Mouse (Mus musculus): ENCODE results near the gene Atp2a2. TPM values are rescaled to one million over a fixed set of nuclear protein-coding genes. Genes with fewer than 3 reads are reported as not detected.
"Not testable (repeated sequence)": the region's sequence is repeated elsewhere in the genome, so short reads cannot be mapped to it uniquely, and the experiment has no call there.

Atp2a2 gene
- polyA plus RNA-seq, 1 experiment from 2014 or later = 41.2 TPM

- WGBS = 86% methylated on average over 5 of the region's 5 CpGs
Measured at GRCm38 (mm10) chr5:122486243-122486642, 15.8 kb downstream of the Atp2a2 start.

GRCm38 (mm10) chr5:122482733-122483391 is 19.2 kb downstream of the Atp2a2 start:
- Histone ChIP-seq H3K9ac (no peak overlapping the region), H3K27ac (no peak overlapping the region), H3K9me3 (no peaks in the 10 kb centered on the region), H3K4me2 (no peak overlapping the region), H3K36me3 (peaks cover 66% of the 10 kb centered on the region), H3K4me3 (no peak overlapping the region), H3K27me3 (no peaks in the 10 kb centered on the region), H3K4me1 (replicated peaks) (no peaks in the 10 kb centered on the region)
- 92% methylated on average over 6 of the region's 6 CpGs for WGBS
- ATAC-seq (ENCODE audit: low FRiP score) = no peak

More at GRCm38 (mm10) chr5:122486243-122486642, 15.8 kb downstream of the Atp2a2 start:
- not testable (repeated sequence) for H3K27ac ChIP-seq; H3K4me2 ChIP-seq; H3K4me3 ChIP-seq; H3K9ac ChIP-seq; H3K9me3 ChIP-seq; H3K4me1 ChIP-seq (replicated peaks); H3K27me3 ChIP-seq; ATAC-seq (ENCODE audit: low FRiP score)
- H3K36me3 ChIP-seq = peaks cover 81% of the 10 kb centered on the region

- Histone ChIP-seq H3K27me3 (no peaks in the 10 kb centered on the region), H3K9me3 (no peaks in the 10 kb centered on the region), H3K9ac (no peak overlapping the region), H3K36me3 (peaks cover 70% of the 10 kb centered on the region), H3K4me1 (replicated peaks) (no peaks in the 10 kb centered on the region), H3K27ac (no peak overlapping the region), H3K4me3 (no peak overlapping the region), H3K4me2 (no peak overlapping the region)
- ATAC-seq (ENCODE audit: low FRiP score) = no peak
- WGBS = 90% methylated on average over 5 of the region's 5 CpGs
Measured at GRCm38 (mm10) chr5:122481844-122482243, 20.2 kb downstream of the Atp2a2 start.

GRCm38 (mm10) chr5:122479131-122479530 is 22.9 kb downstream of the Atp2a2 start:
- Histone ChIP-seq H3K4me2 (no peak overlapping the region), H3K4me3 (no peak overlapping the region), H3K27me3 (no peaks in the 10 kb centered on the region), H3K9me3 (no peaks in the 10 kb centered on the region), H3K9ac (no peak overlapping the region), H3K36me3 (peaks cover 60% of the 10 kb centered on the region), H3K4me1 (replicated peaks) (no peaks in the 10 kb centered on the region), H3K27ac (no peak overlapping the region)
- no peak for ATAC-seq (ENCODE audit: low FRiP score)
- WGBS = 66% methylated on average over 2 of the region's 2 CpGs

DNA sequence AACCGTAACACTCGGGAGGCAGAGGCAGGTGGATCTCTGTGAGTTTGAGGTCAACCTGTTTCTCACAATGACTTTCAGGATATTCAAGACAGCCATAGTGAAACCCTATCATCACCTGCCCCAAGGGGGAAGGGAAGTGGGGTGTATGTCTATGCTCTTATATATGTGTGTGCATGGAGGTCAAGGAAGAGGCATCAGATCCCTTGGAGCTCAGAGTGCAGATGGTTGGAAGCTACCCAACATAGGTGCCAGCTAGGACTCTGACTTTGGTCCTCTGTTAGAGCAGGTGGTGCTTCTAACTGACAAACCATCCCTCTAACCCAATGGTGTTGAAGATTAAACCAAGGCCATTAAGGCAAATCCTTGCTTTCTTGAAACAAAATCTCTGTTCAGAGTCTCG is 24.5 kb downstream of the Atp2a2 start:
- Histone ChIP-seq H3K9ac (no peak overlapping the region), H3K9me3 (no peaks in the 10 kb centered on the region), H3K27me3 (no peaks in the 10 kb centered on the region), H3K27ac (no peak overlapping the region), H3K4me3 (no peak overlapping the region), H3K4me2 (no peak overlapping the region), H3K36me3 (peaks cover 56% of the 10 kb centered on the region), H3K4me1 (replicated peaks) (no peaks in the 10 kb centered on the region)
- WGBS = 95% methylated on average over 3 of the region's 3 CpGs
- ATAC-seq (ENCODE audit: low FRiP score) = no peak

DNA sequence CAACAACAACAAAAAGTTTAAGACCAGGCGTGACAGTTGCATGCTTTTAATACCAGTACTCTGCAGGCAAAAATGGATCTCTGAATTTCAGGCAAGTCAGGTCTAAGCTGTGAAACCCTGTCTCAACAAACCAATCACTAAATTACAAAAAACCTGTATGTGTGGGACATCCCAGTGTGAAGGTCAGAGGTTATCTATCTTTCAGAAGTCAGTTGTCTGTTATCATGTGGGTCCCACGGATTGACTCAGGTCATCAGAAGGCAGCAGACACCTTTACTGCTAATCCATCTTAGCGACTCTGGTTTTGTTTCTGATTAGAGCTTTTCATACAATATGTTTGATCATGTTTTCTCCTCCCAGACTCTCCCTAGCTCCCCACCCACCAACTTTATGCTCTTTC is 25.9 kb downstream of the Atp2a2 start:
- 83% methylated on average over 3 of the region's 3 CpGs for WGBS
- no peak for ATAC-seq (ENCODE audit: low FRiP score)

GRCm38 (mm10) chr5:122474643-122475363 is 27.2 kb downstream of the Atp2a2 start:
- Histone ChIP-seq H3K4me1 (replicated peaks) (no peaks in the 10 kb centered on the region), H3K4me3 (no peak overlapping the region), H3K27me3 (no peaks in the 10 kb centered on the region), H3K9ac (no peak overlapping the region), H3K27ac (no peak overlapping the region), H3K9me3 (no peaks in the 10 kb centered on the region), H3K4me2 (no peak overlapping the region), H3K36me3 (peaks cover 59% of the 10 kb centered on the region)
- WGBS = 85% methylated on average over 4 of the region's 4 CpGs
- ATAC-seq (ENCODE audit: low FRiP score) = no peak

More for the DNA sequence above, 25.9 kb downstream of the Atp2a2 start:
- H3K27ac ChIP-seq = no peak overlapping the region
- peaks cover 58% of the 10 kb centered on the region for H3K36me3 ChIP-seq
- no peak overlapping the region for H3K9ac ChIP-seq
- H3K4me3 ChIP-seq = no peak overlapping the region
- no peaks in the 10 kb centered on the region for H3K4me1 ChIP-seq (replicated peaks)
- no peaks in the 10 kb centered on the region for H3K9me3 ChIP-seq
- no peak overlapping the region for H3K4me2 ChIP-seq
- H3K27me3 ChIP-seq = no peaks in the 10 kb centered on the region

DNA sequence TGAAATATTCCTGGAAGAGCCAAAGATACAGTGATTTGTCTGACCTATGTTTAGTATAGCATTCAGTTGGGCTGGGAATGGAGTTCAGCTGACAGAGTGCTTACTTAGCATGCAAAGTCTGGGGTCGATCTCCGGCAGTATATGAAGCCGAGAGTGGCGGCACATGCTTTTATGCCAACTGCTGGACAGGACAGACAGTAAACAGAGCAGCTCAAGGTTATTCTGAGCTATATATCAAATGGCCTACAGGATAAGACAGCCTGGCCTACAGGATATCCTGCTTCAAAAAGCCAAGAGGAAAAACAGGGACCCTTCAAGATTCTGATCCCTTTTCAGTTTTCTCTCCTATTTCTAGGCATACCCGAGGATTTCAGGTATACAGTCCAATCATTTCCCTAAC is 30.4 kb downstream of the Atp2a2 start:
- Histone ChIP-seq H3K36me3 (peaks cover 79% of the 10 kb centered on the region), H3K27me3 (no peaks in the 10 kb centered on the region), H3K9me3 (no peaks in the 10 kb centered on the region), H3K4me2 (no peak overlapping the region), H3K4me3 (no peak overlapping the region), H3K4me1 (replicated peaks) (no peaks in the 10 kb centered on the region), H3K27ac (no peak overlapping the region), H3K9ac (no peak overlapping the region)
- WGBS = 87% methylated on average over 5 of the region's 5 CpGs
- ATAC-seq (ENCODE audit: low FRiP score) = no peak

GRCm38 (mm10) chr5:122461431-122461830 is 40.6 kb downstream of the Atp2a2 start:
- Histone ChIP-seq H3K36me3 (peaks cover 99% of the 10 kb centered on the region), H3K4me1 (replicated peaks) (no peaks in the 10 kb centered on the region), H3K4me2 (no peak overlapping the region), H3K9ac (no peak overlapping the region), H3K27me3 (no peaks in the 10 kb centered on the region), H3K27ac (no peak overlapping the region), H3K4me3 (no peak overlapping the region), H3K9me3 (no peaks in the 10 kb centered on the region)
- WGBS = 95% methylated on average over 9 of the region's 9 CpGs
- no peak for ATAC-seq (ENCODE audit: low FRiP score)

GRCm38 (mm10) chr5:122460656-122461055 is 41.4 kb downstream of the Atp2a2 start:
- Histone ChIP-seq H3K27ac (no peak overlapping the region), H3K9me3 (no peaks in the 10 kb centered on the region), H3K9ac (no peak overlapping the region), H3K4me2 (no peak overlapping the region), H3K36me3 (peaks cover 99% of the 10 kb centered on the region), H3K4me1 (replicated peaks) (no peaks in the 10 kb centered on the region), H3K27me3 (no peaks in the 10 kb centered on the region), H3K4me3 (no peak overlapping the region)
- 81% methylated on average over 11 of the region's 11 CpGs for WGBS
- ATAC-seq (ENCODE audit: low FRiP score) = no peak

DNA sequence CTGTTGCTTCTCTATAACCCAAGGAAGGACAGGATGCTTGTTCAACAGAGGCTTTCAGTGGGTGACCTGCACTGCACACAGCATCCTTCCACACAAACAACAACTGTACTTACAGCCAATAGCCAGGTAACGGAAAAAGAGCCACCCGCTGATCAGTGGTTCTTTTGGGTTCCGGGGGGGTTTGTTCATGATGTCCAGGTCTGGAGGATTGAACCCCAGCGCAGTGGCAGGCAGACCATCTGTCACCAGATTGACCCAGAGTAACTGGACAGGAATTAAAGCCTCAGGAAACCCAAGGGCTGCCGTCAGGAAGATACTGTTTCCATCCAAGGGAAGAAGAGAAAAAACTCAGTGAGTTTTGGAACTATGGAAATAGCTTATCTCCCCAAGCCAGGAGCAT is 42.7 kb downstream of the Atp2a2 start:
- Histone ChIP-seq H3K36me3 (peaks cover 99% of the 10 kb centered on the region), H3K27ac (no peak overlapping the region), H3K4me3 (no peak overlapping the region), H3K9me3 (no peaks in the 10 kb centered on the region), H3K4me2 (no peak overlapping the region), H3K9ac (no peak overlapping the region), H3K4me1 (replicated peaks) (no peaks in the 10 kb centered on the region), H3K27me3 (no peaks in the 10 kb centered on the region)
- 97% methylated on average over 5 of the region's 5 CpGs for whole genome bisulfite sequencing
- no peak for ATAC-seq (ENCODE audit: low FRiP score)

DNA sequence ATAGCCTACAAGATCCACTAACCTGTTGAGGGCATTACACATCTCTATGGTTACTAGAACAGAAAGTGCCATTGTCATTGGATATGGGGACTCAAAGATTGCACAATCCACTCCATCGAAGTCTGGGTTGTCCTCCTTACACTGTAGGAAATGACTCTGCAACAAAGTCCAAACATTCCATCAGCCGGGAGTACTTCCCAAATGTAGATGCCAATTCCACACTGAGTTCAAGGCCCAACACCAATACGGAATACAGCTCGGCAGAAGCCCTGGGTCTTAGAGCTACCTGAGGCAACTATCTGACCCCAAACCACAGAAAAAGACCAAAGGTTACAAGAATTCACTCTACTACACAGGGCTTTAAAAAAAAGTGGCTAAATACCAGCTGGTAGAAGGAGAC is 44.0 kb downstream of the Atp2a2 start:
- WGBS = 94% methylated on average over 4 of the region's 4 CpGs

GRCm38 (mm10) chr5:122457054-122457453 is 45.0 kb downstream of the Atp2a2 start:
- not testable (repeated sequence) for H3K4me2 ChIP-seq; H3K27me3 ChIP-seq; H3K4me3 ChIP-seq; H3K9me3 ChIP-seq; ATAC-seq (ENCODE audit: low FRiP score); H3K9ac ChIP-seq; H3K4me1 ChIP-seq (replicated peaks); H3K27ac ChIP-seq
- 89% methylated on average over 9 of the region's 9 CpGs for WGBS
- H3K36me3 ChIP-seq = peaks cover 99% of the 10 kb centered on the region

More for the DNA sequence above, 44.0 kb downstream of the Atp2a2 start:
- no peaks in the 10 kb centered on the region for H3K27me3 ChIP-seq
- no peaks in the 10 kb centered on the region for H3K9me3 ChIP-seq
- ATAC-seq (ENCODE audit: low FRiP score) = no peak
- no peaks in the 10 kb centered on the region for H3K4me1 ChIP-seq (replicated peaks)
- peaks cover 99% of the 10 kb centered on the region for H3K36me3 ChIP-seq
- no peak overlapping the region for H3K4me3 ChIP-seq
- H3K9ac ChIP-seq = no peak overlapping the region
- no peak overlapping the region for H3K4me2 ChIP-seq
- no peak overlapping the region for H3K27ac ChIP-seq
